Mouse (Mus musculus): ENCODE data around the gene Coq10b. TPM values are rescaled to one million over a fixed set of nuclear protein-coding genes. Genes with fewer than 3 reads are reported as not detected.

Coq10b gene
- polyA plus RNA-seq, 1 experiment: 21.0 TPM

GRCm38 (mm10) chr1:55107644-55108043, 55.1 kb downstream of the Coq10b start:
- Histone ChIP-seq H3K79me2 (ENCODE audit: control insufficient read depth, insufficient read depth) (no peaks in the 10 kb centered on the region), H3K36me3 (ENCODE audit: control insufficient read depth, insufficient read depth) (no peaks in the 10 kb centered on the region), H3ac (ENCODE audit: control insufficient read depth, insufficient read length, low read depth) (no peak overlapping the region), H3K79me3 (ENCODE audit: low read depth) (no peaks in the 10 kb centered on the region), H3K27me3 (ENCODE audit: control insufficient read depth, insufficient read depth, insufficient read length) (no peaks in the 10 kb centered on the region), H3K4me3 (ENCODE audit: insufficient read depth, poor library complexity, severe bottlenecking) (no peak overlapping the region)
- TF ChIP-seq MYOG (IDR thresholded peaks at IDR 0.05; ENCODE audit: control insufficient read depth, extremely low read depth, insufficient read length) (no peak), USF1 (IDR thresholded peaks at IDR 0.05; ENCODE audit: low read depth) (no peak), MAX (IDR thresholded peaks at IDR 0.05) (no peak), FOSL1 (IDR thresholded peaks at IDR 0.05; ENCODE audit: insufficient read depth, low read length, poor library complexity, severe bottlenecking) (no peak), CTCF (IDR thresholded peaks at IDR 0.05; ENCODE audit: control insufficient read depth, insufficient read depth, insufficient read length) (no peak), MYOD1 (IDR thresholded peaks at IDR 0.05; ENCODE audit: control insufficient read depth, insufficient read length, low read depth) (no peak), CEBPB (IDR thresholded peaks at IDR 0.05; ENCODE audit: low read depth) (no peak)

- H3ac ChIP-seq (ENCODE audit: control insufficient read depth, insufficient read length, low read depth): no peak overlapping the region
Observed at GRCm38 (mm10) chr1:55108473-55108872, 55.9 kb downstream of the Coq10b start.

GRCm38 (mm10) chr1:55109066-55109766, 56.6 kb downstream of the Coq10b start:
- Histone ChIP-seq H3K36me3 (ENCODE audit: control insufficient read depth, insufficient read depth) (no peaks in the 10 kb centered on the region), H3K4me3 (ENCODE audit: insufficient read depth, poor library complexity, severe bottlenecking) (no peak overlapping the region)
- no peak for TF ChIP-seq MYOG (IDR thresholded peaks at IDR 0.05; ENCODE audit: control insufficient read depth, extremely low read depth, insufficient read length)
- TF ChIP-seq FOSL1 (IDR thresholded peaks at IDR 0.05; ENCODE audit: insufficient read depth, low read length, poor library complexity, severe bottlenecking): no peak
- no peak for TF ChIP-seq MYOD1 (IDR thresholded peaks at IDR 0.05; ENCODE audit: control insufficient read depth, insufficient read length, low read depth)
- TF ChIP-seq CTCF (IDR thresholded peaks at IDR 0.05; ENCODE audit: control insufficient read depth, insufficient read depth, insufficient read length): no peak
- no peak for TF ChIP-seq MAX (IDR thresholded peaks at IDR 0.05)
- no peak for TF ChIP-seq CEBPB (IDR thresholded peaks at IDR 0.05; ENCODE audit: low read depth)
- no peak for TF ChIP-seq USF1 (IDR thresholded peaks at IDR 0.05; ENCODE audit: low read depth)

More at GRCm38 (mm10) chr1:55108473-55108872, 55.9 kb downstream of the Coq10b start:
- Histone ChIP-seq H3K79me2 (ENCODE audit: control insufficient read depth, insufficient read depth) (no peaks in the 10 kb centered on the region), H3K79me3 (ENCODE audit: low read depth) (no peaks in the 10 kb centered on the region), H3K4me3 (ENCODE audit: insufficient read depth, poor library complexity, severe bottlenecking) (no peak overlapping the region), H3K27me3 (ENCODE audit: control insufficient read depth, insufficient read depth, insufficient read length) (no peaks in the 10 kb centered on the region), H3K36me3 (ENCODE audit: control insufficient read depth, insufficient read depth) (no peaks in the 10 kb centered on the region)
- no peak for TF ChIP-seq CEBPB (IDR thresholded peaks at IDR 0.05; ENCODE audit: low read depth)
- no peak for TF ChIP-seq MYOG (IDR thresholded peaks at IDR 0.05; ENCODE audit: control insufficient read depth, extremely low read depth, insufficient read length)
- TF ChIP-seq MAX (IDR thresholded peaks at IDR 0.05): no peak
- TF ChIP-seq FOSL1 (IDR thresholded peaks at IDR 0.05; ENCODE audit: insufficient read depth, low read length, poor library complexity, severe bottlenecking): no peak
- TF ChIP-seq CTCF (IDR thresholded peaks at IDR 0.05; ENCODE audit: control insufficient read depth, insufficient read depth, insufficient read length): no peak
- TF ChIP-seq USF1 (IDR thresholded peaks at IDR 0.05; ENCODE audit: low read depth): no peak
- no peak for TF ChIP-seq MYOD1 (IDR thresholded peaks at IDR 0.05; ENCODE audit: control insufficient read depth, insufficient read length, low read depth)

More at GRCm38 (mm10) chr1:55109066-55109766, 56.6 kb downstream of the Coq10b start:
- Histone ChIP-seq H3K79me3 (ENCODE audit: low read depth) (no peaks in the 10 kb centered on the region), H3K27me3 (ENCODE audit: control insufficient read depth, insufficient read depth, insufficient read length) (no peaks in the 10 kb centered on the region), H3K79me2 (ENCODE audit: control insufficient read depth, insufficient read depth) (no peaks in the 10 kb centered on the region), H3ac (ENCODE audit: control insufficient read depth, insufficient read length, low read depth) (no peak overlapping the region)

Other genes starting within 250 kb of the Coq10b start
- gene Ankrd44, start 126.4 kb upstream of the Coq10b start, polyA plus RNA-seq (2012; fragmentation: generic; extraction: Trizol): 2.2 TPM
- 33.5 TPM for gene Sf3b1, start 25.3 kb upstream of the Coq10b start, polyA plus RNA-seq (2012; fragmentation: generic; extraction: Trizol)
- gene Hspe1, start 35.4 kb downstream of the Coq10b start, polyA plus RNA-seq (2012; fragmentation: generic; extraction: Trizol): 914 TPM
- 297 TPM for gene Hspd1, start 35.5 kb downstream of the Coq10b start, polyA plus RNA-seq (2012; fragmentation: generic; extraction: Trizol)
- gene Mob4, start 78.5 kb downstream of the Coq10b start, polyA plus RNA-seq (2012; fragmentation: generic; extraction: Trizol): 15.5 TPM
- gene Rftn2, start 174.0 kb downstream of the Coq10b start, polyA plus RNA-seq (2012; fragmentation: generic; extraction: Trizol): 13.0 TPM
- gene Mars2, start 184.4 kb downstream of the Coq10b start, polyA plus RNA-seq (2012; fragmentation: generic; extraction: Trizol): 1.8 TPM

Measured in C2C12 (cell line).